Mouse (Mus musculus) inflammation-experienced regulatory T-cells, adult 6 months (primary cell): ENCODE results near the gene Zfp385b. TPM values are rescaled to one million over a fixed set of nuclear protein-coding genes. Genes with fewer than 3 reads are reported as not detected.

Source experiments
- ATAC-seq: one replicate; pipeline ENCODE4 v1.8.0; 2017
- polyA plus RNA-seq, 3 experiments: library from polyadenylated mRNA; unstranded; fragments of 100-300 nt; shearing (Covaris generic); gene quantifications; one replicate each; pipeline ENCODE4 v1.2.1; 2017

The Zfp385b gene
- polyA plus RNA-seq, 3 experiments from 2014 or later, result not detected

DNA sequence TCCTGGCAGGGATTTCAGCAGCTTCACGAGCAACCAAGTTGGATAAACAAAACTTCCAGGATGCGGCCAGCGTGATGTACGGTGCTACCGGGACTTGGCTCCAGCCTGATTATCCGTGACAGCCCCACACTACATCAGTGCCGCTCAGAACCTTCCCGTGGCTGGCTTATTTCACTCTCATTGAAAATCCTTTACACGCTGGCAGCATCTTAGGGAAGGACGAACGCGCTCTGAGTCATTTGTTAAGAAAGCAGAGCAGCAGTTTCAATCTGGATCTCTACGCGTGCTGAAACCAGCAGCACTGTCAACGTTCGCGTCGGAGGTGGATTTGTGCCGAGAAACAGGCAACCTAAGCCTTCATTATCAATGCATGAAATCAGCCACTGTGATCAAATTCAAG is 116.4 kb downstream of the Zfp385b start:
- ATAC-seq, result no peak

DNA sequence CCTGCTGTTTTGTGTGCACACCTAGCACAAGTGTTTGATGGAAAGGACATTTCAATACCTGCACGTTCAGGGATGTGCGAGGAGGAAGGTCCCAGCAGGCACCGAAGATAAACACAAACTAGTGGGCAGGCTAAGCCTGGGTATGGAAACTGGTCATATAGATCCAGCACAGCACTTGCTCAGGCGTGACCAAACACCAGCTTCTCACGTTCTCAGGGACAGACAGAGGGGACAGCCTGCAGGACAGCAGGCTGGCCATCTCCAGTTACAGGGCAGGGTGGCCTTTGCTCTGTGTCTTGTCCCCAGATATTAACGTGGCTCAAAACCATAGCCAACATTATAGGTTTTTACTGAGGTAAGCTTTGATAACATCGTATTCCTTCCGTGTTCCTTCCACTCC is 128.3 kb downstream of the Zfp385b start:
- no peak for ATAC-seq

DNA sequence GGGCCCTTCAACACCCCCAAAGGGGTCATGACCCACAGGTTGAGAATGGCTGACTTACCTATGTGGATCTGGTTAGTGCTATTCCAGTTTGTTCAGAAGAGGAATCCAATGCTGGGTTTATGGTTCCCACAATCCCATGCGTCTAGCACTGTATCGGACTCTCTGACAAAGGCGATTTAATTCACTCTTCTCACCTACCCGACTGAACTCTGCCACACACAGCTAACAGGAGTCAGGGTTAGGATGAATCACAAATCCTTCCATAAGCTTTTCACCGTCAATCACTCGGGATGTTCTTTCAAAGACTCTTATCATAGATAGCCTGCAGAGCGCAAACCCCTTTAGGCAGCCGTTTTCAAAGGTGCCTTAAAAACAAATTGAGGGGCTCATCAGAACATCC is 129.1 kb downstream of the Zfp385b start:
- no peak for ATAC-seq

DNA sequence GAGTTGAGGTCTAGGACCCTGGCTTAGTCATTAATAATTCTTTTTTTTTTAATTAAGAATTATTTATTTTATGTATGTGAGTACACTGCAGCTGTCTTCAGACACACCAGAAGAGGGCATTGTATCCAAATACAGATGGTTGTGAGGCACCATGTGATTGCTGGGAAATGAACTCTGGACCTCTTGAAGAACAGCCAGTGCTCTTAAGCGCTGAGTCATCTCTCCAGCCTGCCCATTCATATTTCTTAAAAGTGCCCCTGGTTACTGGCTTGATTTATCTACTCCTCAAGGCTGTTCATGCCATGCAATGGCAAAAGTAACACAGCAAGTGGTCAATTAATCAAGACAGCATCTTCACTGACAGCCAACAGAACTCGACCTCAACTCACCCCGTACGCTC is 130.8 kb downstream of the Zfp385b start:
- ATAC-seq, result no peak

DNA sequence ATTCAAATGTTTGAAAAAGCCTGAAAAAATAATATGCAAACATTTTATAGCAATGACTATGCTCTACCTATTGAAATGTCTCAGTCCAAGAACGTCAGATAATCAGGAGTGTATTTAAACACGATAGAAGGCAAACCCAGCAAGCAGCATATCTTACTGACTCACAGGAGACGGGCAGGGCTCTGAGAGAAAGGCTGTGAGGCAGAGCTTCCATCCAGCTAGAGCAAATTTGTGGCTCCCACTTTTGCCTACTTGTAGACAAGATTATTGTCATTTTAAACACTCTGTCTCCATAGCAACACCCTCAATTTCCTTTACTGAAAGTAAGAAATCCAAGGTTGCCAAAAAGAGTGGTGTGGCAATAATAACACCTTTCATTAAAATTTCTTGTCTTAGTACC is 135.4 kb downstream of the Zfp385b start:
- no peak for ATAC-seq

DNA sequence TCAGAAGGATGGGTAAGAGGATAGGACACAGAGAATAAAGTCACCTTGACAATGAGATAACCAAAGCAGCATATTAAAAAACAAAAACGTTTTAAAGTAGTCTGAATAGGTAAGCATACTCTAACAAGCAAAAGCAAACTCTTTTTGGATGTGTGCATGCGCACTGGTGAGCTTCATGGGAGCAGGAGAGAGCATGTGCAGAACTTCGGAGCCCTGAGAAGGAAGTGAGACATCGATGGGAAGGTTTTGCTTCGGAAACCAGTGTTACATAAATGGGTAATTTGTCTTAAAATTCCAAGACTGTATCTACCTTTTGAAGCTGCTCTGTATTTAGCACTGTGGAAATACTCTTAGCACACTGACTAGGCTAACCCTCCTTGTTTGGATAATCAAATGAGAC is 137.2 kb downstream of the Zfp385b start:
- ATAC-seq, result no peak

DNA sequence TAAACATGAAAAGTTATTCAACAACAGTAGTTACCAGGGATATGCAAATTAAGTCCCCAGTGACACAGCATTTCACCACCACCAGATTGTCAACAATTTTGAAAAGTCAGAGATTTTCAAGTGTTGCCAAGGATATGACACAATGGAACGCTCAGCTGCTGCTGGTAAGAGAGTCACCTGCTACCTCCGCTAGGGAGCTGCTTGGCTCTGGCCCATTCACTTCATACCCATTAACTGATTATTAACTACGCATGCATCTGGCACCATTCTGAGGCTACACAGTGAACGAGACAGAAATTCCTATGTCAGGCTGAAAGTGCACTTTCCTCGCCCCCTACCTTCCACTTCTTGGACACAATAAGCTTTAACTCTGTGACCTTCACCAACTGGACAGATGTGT is 137.7 kb downstream of the Zfp385b start:
- no peak for ATAC-seq

DNA sequence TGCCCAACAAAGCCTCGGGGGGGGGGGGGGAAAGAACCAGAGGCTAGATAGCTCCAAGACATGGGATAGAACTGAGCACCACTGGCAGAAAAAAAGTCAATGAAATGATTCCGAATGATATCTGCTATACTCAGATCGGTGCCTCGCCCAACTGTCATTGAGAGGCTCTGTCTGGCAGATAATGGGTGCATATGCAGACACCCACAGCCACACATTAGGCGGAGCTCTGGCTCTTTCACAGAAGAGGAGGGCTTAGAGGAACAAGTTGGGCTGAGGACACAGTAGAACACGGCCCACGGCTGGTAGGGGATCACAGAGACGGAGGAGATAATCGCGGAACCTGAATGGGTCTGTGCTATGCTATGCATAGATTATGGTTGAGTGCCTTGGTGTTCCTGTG is 145.7 kb downstream of the Zfp385b start:
- no peak for ATAC-seq

DNA sequence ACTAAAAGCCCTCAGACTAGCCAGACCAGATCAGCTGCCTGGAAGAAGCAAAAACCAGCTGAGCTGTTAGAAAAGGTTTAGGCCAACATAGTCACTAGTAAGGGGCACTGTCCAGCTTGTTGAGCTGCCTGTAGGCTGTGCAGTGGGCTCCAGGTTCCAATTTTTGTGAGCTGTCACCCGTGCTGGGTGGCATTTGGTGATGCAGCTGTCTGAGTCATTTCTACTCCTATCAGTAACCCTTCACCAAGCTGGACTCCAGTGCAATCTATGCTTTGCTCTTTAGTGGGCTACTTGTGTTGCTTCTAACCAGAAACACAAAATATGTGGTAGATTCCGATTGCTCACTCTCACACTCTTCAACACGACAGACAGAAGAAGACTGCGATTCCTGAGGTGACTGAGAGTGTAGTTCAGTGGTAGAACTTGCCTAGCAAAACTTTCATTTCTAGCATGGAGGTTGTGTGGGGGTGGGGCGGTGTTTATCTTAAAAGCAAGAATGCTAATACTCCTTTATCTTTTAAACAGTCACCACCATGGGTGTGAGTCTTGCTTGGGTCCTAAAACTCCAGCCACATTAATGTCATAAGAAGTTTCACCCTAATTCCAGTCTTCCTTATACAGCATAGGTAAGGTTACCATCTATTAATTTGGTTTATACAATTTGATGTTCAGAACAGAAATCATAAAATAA is 147.1 kb downstream of the Zfp385b start:
- ATAC-seq, result no peak

DNA sequence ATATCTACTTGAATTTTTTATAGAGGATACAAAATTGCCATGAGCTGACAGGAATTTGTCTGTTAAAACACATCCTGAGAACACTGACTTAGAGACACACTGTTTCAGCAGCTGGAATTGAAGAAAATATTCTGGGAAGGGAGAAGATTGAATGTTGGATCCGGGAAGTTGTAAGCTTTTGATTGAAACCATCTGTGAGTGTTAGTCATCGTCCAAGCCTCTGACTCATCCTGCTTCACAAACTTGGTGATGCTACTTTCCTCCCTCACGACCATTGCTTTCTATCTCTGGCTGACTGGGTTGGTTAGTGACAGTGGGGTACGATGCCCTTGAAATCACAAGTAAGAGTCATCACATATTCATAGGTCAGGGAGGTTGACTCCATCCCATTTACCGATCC is 157.3 kb downstream of the Zfp385b start:
- ATAC-seq, result no peak

DNA sequence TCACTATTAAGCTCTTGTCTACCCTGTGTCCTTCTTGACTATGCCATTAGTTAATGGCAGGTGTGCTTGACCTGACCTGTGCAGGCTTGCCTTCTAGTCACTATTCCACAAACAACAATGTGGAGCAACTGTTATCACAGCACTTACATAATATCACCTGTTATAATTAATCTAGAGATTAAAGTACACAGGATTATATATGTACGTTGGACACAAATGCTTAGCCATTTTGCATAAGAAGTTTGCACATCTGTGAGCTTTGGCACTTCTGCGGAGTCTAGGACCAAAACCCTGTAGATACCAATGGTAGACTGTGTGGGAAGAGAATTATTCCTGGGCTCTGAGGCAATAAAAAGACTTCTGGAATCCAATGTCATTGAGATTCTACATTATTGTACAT is 165.8 kb downstream of the Zfp385b start:
- ATAC-seq, result no peak

DNA sequence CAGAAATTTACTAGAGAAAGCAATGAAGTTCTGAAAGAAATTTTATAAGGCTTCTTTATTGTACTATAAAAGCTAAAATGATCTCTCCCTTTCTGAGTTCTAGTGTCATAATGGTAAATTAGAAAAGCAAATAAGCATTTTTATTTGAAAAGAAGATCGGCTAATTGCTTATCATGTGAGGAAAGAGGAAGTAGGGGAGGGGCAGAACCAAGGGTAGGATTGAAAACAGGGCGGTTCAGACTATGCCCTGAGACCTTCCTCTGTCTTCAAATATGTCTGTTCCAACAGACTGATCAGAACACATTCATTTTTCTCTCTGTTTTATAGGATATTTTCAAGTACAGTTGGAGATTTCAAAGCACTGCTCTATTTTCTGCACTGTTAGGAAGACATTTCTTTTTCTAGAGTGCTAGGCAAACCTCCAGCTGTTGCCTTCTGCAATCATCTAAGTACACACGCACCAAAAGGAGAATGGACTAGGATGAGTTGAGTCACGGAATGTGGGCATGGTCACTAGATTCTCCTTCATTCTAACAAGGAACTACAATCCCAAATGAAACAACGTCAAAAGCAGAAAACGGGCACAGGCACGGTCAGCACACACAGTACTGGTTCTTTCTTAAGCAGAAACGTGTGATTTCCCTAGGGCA is 177.8 kb downstream of the Zfp385b start:
- no peak for ATAC-seq

DNA sequence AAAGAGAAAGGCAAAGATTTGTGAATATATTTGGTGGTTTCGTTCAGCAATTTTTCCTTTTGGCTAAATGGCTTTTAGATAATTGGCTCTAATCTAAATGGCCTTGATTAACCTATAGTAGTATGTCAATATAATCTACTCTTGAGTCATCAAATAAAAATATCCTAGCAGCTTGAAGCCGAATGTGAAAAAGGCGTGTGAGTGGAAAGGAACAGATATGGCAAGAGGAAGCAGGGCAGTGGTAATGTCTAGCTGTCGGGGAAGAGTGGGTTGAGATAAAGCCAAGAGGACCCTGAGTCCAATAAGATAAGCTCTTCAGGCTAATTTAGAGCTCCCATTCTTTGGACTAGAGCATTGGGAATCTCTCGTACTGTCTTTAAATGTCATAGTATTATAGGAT is 179.4 kb downstream of the Zfp385b start:
- ATAC-seq, result no peak

DNA sequence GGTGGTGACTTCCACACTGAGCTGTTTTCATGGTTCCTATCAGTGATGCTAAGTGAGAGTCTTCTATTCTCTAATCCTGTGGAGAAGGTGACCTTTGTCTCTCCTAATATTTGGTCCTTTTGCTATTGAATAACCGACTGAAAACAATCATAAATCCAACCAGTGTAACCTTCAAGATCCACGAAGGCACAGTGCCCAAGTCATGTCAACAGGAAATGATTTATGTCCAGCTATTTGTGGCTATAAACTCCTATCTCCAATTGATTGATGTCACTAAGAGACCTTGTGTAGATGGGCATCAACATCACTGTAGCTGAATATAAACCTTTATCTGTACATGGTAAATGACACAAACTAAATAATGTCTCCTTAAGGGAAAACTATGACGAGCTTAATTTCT is 187.8 kb downstream of the Zfp385b start:
- ATAC-seq, result no peak

DNA sequence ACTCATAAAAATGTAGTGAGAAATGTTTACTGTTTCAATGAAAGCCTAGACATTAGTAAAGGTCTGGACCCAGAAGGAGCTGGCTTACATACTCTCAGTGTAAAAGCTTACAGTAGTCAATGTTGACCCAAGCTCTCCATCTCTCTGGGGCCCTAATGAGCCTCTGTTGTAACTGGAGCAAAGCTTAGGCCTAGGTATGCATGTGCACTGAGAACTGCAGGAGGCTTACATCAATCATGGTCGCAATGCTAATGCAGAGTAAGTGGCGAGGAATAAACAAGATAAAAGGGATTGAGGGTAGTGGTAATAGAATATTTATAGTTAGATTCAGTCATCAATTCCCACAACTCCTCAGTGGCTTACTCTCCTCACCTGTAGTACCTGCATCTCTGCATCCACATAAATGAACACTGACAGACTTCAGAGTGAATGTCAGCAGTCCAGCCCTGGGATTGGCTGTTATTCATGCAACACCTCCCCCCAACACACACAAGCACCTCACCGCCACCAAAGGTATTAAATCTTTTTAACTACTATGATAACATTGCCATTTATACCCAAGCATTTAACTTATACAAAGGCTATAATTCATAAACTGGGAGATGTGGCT is 191.7 kb downstream of the Zfp385b start:
- ATAC-seq, result no peak

DNA sequence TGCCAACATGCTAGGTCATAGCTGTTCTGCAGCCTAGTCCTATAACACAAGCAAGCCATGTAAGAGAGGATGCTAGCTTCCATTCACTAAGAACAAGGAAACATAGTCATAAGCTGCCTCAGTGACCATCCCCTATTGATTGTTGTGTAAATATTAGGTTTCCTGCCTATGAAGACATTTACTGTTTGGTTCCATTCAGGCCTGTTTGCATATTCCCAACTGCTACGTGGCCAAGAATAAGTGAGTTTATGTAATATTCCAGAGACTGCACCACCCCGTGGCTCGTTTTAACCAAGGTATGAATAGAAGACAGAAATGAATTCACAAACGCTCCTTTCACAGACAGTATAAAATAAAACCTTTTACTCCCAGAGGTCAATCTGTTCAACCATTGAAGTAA is 200.8 kb downstream of the Zfp385b start:
- no peak for ATAC-seq

DNA sequence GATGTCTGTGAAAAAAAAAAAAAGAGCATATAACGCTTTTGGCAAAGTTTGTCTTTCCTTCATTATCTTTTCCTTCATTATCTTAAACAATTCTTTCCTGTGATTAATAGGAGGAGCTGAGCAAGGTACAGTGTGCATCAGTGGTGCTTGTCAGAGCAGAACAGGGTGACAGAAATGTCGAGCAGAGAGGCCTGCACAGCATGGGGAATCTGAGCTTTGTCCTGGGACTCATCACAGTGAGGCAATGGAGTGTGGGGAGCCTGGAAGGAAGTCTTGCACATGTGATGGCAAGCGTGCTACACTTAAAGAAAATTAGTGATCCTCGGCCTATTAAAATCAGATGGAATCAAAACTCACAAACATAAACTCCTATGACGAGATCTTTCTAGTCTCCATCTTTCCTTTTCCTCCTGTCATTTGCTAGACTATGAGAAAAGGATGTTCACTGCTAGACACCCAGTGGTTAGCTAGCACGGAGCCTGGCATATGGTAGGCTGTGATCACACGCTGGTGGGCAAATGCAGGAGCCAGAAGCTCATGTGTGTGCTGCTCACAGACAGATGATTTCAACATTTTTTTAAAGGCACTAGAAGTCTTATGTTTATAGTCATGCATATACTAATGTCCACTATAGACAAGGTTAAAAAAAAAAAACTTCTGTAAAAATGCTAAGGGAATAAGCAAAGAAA is 209.0 kb downstream of the Zfp385b start:
- ATAC-seq, result no peak

DNA sequence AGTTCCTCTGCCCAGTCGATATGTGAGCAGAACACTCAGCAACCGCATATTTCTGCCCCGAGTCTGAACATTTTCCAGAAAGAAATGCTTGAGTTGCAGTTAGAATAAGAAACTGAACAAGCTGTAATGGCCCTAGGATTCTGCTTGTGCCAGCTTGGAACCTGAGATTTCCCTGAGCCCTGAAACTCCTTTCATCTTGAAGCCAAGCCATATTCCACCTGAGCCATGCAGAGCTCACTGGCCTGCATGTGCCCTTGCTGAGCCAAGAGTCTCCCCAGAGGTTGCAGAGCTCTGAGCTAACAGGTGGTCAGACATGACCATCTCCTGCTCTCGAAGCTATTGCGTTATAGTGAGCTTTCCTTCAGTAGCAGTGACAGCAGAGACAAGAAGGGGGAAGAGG is 210.0 kb downstream of the Zfp385b start:
- ATAC-seq, result no peak

DNA sequence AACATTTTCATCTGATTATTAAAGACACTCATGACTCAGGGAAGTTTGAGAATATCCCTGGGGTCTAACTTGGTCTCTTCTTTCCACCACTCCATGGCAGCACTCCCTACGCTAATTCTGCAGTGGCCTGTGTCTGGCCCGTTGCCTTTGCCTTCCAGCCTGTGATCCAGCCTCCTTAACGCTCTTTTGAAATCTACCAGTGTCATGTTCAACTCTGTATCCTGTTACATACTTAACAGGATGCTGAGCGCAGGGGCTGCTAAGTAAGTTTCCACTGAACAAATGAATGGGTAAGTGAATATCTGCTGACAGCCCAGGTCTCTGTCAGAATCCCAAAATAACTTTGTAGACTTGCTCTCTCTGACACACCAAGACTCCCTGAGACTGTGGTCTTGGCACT is 210.8 kb downstream of the Zfp385b start:
- no peak for ATAC-seq

DNA sequence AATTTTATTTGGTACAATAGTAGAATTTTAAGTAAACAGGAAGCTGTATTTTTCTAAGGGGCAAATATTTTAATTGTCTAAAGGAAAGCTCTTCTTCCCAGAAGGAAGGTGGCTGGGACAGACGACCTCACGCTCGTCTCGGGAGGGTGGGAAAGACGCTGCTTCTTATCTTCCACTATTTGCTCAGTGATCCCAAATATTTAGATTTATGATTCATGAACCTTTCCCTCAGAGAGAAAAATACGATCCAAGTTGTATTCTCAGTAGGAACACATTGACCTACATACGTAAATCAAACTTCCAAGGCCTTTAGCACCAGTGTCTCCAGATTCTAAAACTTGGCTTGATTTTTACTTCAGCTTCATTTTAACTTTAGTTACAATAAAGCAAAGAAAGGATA is 226.0 kb downstream of the Zfp385b start:
- ATAC-seq, result no peak

DNA sequence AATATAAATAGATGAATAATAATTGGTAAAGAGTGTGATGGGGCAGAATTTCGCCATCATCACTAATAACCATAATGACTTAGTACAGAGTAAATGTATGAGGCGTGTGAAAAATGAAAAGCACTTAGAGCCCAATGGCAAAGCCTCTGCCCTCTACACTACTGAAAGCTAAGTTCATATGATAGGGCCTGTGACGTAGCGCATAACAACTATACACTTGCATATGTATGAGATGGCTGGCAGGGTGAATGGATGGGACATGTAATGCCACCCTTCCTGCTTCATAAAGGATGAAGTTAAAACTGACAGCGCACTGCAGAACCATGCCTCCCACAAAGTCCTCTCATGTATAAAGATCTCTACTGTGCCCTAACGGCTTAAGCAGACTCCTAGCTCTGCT is 226.9 kb downstream of the Zfp385b start:
- ATAC-seq, result no peak

DNA sequence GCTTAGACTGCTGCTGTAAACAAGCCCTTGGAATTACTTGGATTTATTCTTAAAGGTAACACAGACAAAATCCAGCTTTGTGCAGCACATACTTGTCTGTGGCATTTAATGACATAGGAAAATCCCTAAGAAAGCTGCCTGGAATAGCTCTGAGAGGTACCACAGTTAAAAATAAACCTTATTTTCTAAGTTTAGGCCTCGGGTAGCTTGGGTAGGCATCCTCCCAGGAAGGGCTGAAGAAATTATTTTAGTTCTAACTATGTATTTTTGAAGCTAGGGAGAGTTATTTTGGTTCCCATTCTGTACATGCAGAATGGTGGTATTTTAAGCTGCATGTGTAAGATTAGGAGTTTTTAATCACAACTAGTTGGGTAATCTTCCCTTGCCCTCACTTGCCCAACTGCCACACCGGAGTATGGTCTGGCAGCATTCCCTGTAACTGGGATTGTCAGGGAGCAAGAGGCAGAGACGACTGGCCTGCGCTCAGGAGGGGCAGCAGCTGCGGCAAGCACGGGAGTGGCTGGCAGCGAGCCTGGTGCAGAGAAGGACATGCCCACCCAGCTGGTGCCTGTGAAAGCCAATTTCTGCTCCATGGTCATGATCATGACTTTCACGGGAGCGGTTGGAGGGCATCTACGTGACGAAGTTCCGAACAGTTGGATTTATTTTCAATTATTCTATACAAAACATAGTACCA is 230.1 kb downstream of the Zfp385b start:
- no peak for ATAC-seq

DNA sequence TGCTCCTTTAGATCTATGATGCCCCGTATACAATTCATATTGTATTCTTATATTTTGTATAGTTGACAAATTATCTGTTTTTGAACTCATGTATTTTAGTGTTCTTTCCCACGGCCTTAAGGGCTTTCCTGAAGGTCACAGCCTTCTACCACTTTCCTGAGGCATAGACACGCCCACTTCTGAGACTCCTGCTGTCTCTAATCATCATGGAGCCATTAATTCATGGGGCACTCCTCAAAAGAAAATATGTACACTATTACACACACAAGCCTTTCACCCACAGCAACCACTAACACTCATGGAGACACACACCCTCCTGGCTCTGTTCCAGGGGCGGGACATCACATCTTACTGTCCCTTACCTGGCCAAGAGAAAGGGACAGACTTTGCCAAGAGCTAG is 232.1 kb downstream of the Zfp385b start:
- no peak for ATAC-seq
